Mouse (Mus musculus) embryonic facial prominence, embryonic 12.5 days (tissue): ENCODE measurements around the gene Akt2. TPM values are rescaled to one million over a fixed set of nuclear protein-coding genes. Genes with fewer than 3 reads are reported as not detected.
A peak's percentile ranks its signal among the peaks of the same experiment; 100 is the strongest.

ENCODE experiments used
- ATAC-seq: fragments of 200-750 bp; cut with Nextera tagmentation; 2 replicates; pipeline ENCODE4 v1.8.0; 2017; ENCODE audit not compliant: insufficient number of reproducible peaks, insufficient read depth, low FRiP score, low TSS enrichment
- H3K27ac ChIP-seq: fragments of 300-500 bp; sonication (generic); 2 replicates; pipeline ENCODE4 v1.5.1; 2016; ENCODE audit warnings: mild to moderate bottlenecking
- H3K27me3 ChIP-seq: fragments of 300-500 bp; sonication (generic); 2 replicates; pipeline ENCODE4 v1.6.1; 2016; ENCODE audit warnings: mild to moderate bottlenecking, moderate library complexity
- H3K36me3 ChIP-seq: fragments of 300-500 bp; sonication (generic); 2 replicates; pipeline ENCODE4 v1.6.1; 2016; ENCODE audit warnings: mild to moderate bottlenecking
- H3K4me1 ChIP-seq: fragments of 300-500 bp; sonication (generic); 2 replicates; pipeline ENCODE4 v1.6.1; 2016
- H3K4me2 ChIP-seq: fragments of 300-500 bp; sonication (generic); replicated peaks from 2 replicates; pipeline ENCODE4 v1.6.1; 2016; ENCODE audit warnings: mild to moderate bottlenecking, moderate library complexity
- H3K4me3 ChIP-seq: fragments of 300-500 bp; sonication (generic); 2 replicates; pipeline ENCODE4 v1.5.1; 2016; ENCODE audit warnings: mild to moderate bottlenecking
- H3K9ac ChIP-seq: fragments of 300-500 bp; sonication (generic); 2 replicates; pipeline ENCODE4 v1.6.1; 2016; ENCODE audit warnings: mild to moderate bottlenecking, moderate library complexity
- H3K9me3 ChIP-seq: fragments of 300-500 bp; sonication (generic); 2 replicates; pipeline ENCODE4 v1.6.1; 2016; ENCODE audit warnings: mild to moderate bottlenecking, moderate library complexity
- WGBS: fragments of 180-500 bp; shearing (Covaris S2); methylation state at CpG from one replicate; pipeline ENCODE4 v1.1.7; 2016; 5-methylcytosine and 5-hydroxymethylcytosine counted together
- polyA plus RNA-seq: library from polyadenylated mRNA; unstranded; fragments of >200 nt; fragmentation: Nextera tagmentation; extraction: Ambion mirVana; gene quantifications from 2 replicates; pipeline ENCODE4 v1.2.1, GENCODE M21; 2016

Akt2 gene
- polyA plus RNA-seq, 1 experiment from 2014 or later = 114 TPM

DNA sequence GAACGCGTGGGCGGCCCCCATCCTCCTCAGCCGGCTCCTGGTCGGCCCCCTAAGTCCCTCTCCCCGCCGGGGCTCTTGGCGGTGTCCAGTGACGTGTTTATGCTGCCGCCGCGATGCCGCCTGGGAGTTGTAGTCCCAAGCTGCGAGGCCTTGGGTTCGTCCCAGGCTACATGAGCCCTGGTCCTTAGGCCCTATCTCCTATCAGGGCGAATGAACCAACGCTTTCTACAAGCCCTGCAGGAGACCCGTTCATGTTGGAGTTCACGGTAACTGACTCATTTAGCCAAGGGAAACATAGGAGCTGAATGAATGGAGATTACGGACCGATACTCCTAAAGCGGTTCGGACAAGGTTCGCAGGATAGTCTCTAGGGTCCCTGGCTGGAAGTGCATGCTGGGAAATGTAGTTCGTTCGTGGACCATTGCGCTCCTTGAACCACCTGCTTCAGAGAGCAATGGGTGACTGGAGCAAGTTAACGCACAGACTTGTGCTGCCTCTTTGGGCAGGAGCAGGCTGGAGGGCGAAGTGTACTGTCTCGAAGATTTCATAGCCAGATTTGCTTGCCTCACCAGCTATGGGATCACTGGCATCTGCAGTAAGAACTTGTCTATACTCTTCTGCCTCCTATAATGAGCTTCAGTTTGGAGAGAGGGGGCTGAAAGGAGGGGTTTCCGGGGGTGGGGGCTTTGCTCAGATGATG lies 83.3 kb downstream of the Akt2 start, which contains the start of gene Map3k10:
TSS of gene Map3k10 (minus strand) at position 77 of the 700 bp plus-strand sequence.
- WGBS = under 1% methylated on average over 31 of the region's 31 CpGs
- Histone ChIP-seq H3K27ac (peak within 1 kb of the TSS; percentile 92), H3K4me2 (peak within 1 kb of the TSS; percentile 99), H3K36me3 (peaks cover 16% of the 10 kb centered on the region), H3K27me3 (no peaks in the 10 kb centered on the region), H3K4me1 (peaks cover 15% of the 10 kb centered on the region), H3K4me3 (peak within 1 kb of the TSS; percentile 85), H3K9ac (peak within 1 kb of the TSS; percentile 90), H3K9me3 (no peaks in the 10 kb centered on the region)
- peak; percentile 94 for ATAC-seq

DNA sequence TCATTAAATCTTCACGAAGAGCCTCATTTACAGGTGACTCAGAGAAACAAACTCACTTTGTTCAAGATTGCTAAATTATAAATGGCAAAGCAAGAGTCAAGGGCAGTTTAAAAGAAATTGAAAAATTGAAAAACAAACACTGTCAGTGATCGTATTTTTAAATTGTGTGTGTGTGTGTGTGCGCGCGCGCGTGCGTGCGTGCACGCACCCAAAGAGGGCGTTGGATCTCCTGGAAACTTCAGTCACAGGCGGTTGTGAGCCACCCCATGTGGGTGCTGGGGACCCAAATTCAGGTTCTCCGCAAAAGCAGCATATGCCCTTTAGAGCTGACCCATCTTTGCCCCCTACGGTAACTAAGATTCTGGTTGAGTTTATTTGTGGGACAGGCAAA lies 83.9 kb downstream of the Akt2 start:
- 30% methylated on average over 14 of the region's 14 CpGs for WGBS
- Histone ChIP-seq H3K9me3 (no peaks in the 10 kb centered on the region), H3K4me3 (peak overlapping the region; percentile 85), H3K4me2 (peak overlapping the region; percentile 99), H3K36me3 (peaks cover 12% of the 10 kb centered on the region), H3K27ac (no peak overlapping the region), H3K27me3 (no peaks in the 10 kb centered on the region), H3K9ac (no peak overlapping the region), H3K4me1 (peaks cover 15% of the 10 kb centered on the region)
- no peak for ATAC-seq

DNA sequence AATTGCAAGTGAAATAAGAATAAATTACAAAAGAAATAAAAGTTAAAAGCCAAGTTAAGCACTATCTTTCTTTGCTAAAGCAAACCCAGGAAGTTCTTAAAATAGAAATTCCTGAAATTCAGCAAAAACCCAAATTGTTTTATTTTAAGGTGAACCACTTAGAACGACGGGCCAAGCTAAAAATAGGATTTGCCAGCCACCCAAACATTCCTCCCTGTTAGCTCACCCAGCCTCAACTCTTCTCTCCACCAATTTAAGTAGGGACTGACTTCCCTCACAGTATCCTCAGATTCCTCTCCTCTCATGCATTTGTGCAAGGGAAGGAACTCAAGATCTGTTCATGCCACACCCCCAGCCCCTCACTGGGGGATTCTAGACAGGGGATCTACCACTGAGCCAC lies 91.9 kb downstream of the Akt2 start:
- H3K27me3 ChIP-seq = no peaks in the 10 kb centered on the region
- no peak for ATAC-seq
- WGBS = 64% methylated on average over 2 of the region's 2 CpGs
- no peaks in the 10 kb centered on the region for H3K9me3 ChIP-seq
- H3K9ac ChIP-seq = no peak overlapping the region
- no peak overlapping the region for H3K27ac ChIP-seq
- H3K4me2 ChIP-seq = no peak overlapping the region
- H3K4me1 ChIP-seq = 0 out of 2 replicates have a peak, but pooled peaks cover 8% of the 10 kb centered on the region
- H3K36me3 ChIP-seq = no peaks in the 10 kb centered on the region
- no peak overlapping the region for H3K4me3 ChIP-seq

DNA sequence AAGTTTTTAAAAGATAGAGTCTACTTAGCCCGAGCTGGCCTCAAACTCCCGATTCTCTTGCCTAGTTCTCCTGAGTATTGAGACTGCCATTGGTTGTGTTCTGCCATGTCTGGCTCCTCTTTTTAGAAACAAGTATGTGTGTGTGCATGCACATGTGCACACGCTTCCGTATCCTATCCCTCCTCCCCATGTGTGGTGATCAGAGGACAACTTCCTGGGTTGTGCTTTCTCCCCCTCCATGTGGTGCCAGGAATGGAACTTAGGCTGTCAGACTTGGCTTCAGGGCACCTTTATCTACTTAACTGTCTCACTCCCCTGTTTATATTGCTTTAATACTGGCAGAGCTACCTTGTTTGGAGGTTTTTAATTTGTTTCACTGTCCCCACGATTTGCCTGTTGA lies 93.9 kb downstream of the Akt2 start:
- Histone ChIP-seq H3K27me3 (no peaks in the 10 kb centered on the region), H3K4me1 (0 out of 2 replicates have a peak, but pooled peaks cover 13% of the 10 kb centered on the region), H3K36me3 (no peaks in the 10 kb centered on the region), H3K9ac (no peak overlapping the region), H3K27ac (no peak overlapping the region), H3K4me2 (peak overlapping the region; percentile 23), H3K4me3 (no peak overlapping the region), H3K9me3 (no peaks in the 10 kb centered on the region)
- WGBS = 41% methylated on average over 5 of the region's 5 CpGs
- no peak for ATAC-seq

DNA sequence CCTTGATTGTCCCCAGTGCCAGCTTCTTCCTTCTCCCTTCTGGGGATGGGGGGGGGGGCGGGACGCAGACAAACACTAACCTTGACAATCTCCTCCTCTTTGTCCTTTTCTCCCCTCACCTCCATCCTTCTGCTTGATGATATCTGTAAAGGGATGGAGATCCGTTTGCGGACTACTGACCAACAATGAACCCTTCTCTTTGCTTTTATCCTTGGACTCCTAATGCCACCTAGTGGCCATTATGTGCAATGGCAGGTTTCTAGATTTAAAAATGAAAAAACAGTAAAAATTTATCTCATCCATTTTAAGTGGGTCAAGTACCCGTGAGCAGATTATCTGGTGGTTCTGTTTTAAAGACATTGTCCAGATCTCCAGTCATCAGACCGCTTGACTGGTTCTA lies 94.3 kb downstream of the Akt2 start:
- no peak for ATAC-seq
- Histone ChIP-seq H3K9me3 (no peaks in the 10 kb centered on the region), H3K9ac (no peak overlapping the region), H3K27me3 (no peaks in the 10 kb centered on the region), H3K4me2 (peak overlapping the region; percentile 23), H3K4me1 (0 out of 2 replicates have a peak, but pooled peaks cover 13% of the 10 kb centered on the region), H3K27ac (no peak overlapping the region), H3K4me3 (no peak overlapping the region), H3K36me3 (no peaks in the 10 kb centered on the region)
- WGBS = 0% methylated on average over 6 of the region's 6 CpGs

DNA sequence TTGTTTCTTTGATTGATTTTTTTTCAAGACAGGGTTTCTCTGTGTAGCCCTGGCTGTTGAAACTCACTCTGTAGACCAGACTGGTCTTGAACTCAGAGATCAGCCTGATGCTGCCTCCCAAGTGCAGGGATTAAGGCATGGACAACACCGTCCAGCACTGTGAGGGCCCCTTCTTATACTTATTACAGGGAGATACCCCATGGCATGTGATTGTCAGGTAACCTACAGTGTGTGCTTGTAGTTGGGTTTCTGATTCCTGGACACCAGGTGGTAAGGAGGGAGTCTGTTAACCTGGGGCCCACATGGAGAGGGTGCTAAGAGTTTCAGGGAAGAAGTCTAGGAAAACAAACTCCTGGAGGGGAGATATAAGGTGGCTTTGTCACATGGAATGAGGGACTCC lies 95.7 kb downstream of the Akt2 start:
- no peak overlapping the region for H3K4me2 ChIP-seq
- H3K27me3 ChIP-seq = no peaks in the 10 kb centered on the region
- H3K9me3 ChIP-seq = no peaks in the 10 kb centered on the region
- no peak overlapping the region for H3K9ac ChIP-seq
- no peak overlapping the region for H3K4me3 ChIP-seq
- no peak for ATAC-seq
- H3K27ac ChIP-seq = no peak overlapping the region
- 81% methylated on average over 1 of the region's 1 CpGs for WGBS
- no peaks in the 10 kb centered on the region for H3K36me3 ChIP-seq
- 0 out of 2 replicates have a peak, but pooled peaks cover 13% of the 10 kb centered on the region for H3K4me1 ChIP-seq

DNA sequence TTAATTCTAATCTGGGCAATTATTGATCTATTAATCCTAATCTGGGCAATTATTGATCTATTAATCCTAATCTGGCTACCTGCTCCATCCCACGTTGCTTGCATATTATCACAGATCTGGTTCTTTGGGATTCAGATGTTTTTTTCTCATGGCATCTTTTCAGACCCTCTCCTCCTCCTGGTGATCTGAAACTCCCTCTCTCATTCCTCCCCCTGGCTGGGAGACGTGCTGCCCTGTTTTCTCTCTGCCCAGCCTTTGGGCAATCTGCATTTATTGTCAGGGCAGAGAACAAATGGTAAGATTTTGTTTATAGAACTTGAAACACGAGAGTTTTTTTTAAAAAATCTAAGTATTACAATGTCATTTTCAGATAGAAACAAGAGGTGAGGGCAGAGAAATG lies 96.5 kb downstream of the Akt2 start:
- no peaks in the 10 kb centered on the region for H3K9me3 ChIP-seq
- ATAC-seq = no peak
- no peak overlapping the region for H3K9ac ChIP-seq
- no peaks in the 10 kb centered on the region for H3K36me3 ChIP-seq
- H3K27me3 ChIP-seq = no peaks in the 10 kb centered on the region
- H3K4me3 ChIP-seq = peak overlapping the region; percentile 49; the same call in 1 of the 2 replicates
- 0 out of 2 replicates have a peak, but pooled peaks cover 13% of the 10 kb centered on the region for H3K4me1 ChIP-seq
- WGBS = 75% methylated on average over 3 of the region's 3 CpGs
- peak overlapping the region; percentile 65 for H3K4me2 ChIP-seq
- H3K27ac ChIP-seq = no peak overlapping the region

DNA sequence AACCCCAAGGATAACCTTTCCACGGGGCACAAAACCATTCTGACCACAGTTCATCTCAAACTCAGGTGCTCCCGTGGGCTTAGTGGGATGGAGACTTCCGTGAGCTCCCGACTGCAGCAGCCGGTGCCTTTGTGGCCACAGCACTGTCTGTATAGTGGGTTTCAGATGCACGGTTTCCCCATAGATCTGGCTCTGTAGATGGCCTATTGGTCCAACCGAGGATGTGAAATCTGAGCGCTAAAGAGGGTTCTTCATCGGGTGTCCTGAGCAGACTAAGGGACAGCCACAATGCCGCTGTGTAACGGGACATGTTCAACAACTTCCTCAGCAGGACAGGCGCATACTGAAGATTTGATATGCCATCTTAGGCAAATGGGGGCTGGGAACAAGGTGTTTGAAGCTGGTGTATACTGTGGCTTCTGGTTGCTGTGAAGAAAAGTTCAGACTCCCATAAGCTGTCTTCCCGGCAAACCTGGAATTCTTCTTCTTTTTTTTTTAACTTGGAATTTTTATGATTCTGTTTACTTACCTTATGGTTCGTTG lies 97.0 kb downstream of the Akt2 start:
- peak overlapping the region; percentile 88 for H3K27ac ChIP-seq
- 41% methylated on average over 14 of the region's 14 CpGs for WGBS

DNA sequence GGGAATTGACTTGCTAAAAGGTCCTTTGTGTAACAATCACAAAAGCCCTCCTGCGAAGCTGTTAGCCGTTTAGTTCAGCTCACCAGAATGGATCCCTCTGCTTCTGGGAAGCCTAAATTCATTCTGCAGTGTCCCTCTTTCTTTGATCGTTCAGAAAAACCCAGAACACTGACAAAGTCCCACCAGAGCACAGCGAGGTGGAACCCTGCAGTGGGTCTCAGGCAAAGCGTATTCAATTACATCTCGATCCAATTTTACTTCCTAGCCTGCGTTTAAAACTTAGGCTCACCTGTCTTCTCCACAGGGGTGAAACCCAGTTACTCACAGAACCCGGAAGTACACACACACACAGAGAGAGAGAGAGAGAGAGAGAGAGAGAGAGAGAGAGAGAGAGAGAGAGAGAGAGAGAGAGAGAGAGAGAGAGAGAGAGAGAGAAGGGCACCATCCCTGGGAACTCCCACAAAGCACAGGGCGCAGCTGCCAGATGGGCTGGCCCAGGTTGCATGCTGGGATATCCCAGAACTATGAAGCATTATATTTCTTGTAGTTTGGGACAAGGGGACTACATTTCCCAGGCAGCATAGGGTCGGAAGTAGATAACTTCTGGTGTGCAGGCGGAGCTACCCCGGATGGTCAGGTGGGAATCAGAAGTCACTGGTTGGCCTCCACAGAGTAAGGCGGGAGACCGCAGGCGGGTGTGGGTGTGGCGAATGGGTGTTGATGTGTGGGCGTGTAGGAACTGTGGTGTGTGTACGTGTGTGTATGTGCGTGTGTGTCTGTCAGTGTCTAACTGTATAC lies 97.7 kb downstream of the Akt2 start, which contains the start of gene Zfp607b:
TSS of gene Zfp607b (plus strand) at position 526 of the 798 bp plus-strand sequence.
- peak; percentile 99 for ATAC-seq
- H3K27ac ChIP-seq = peak within 1 kb of the TSS; percentile 88
- WGBS = under 1% methylated on average over 19 of the region's 19 CpGs

More for the DNA sequence above, 97.0 kb downstream of the Akt2 start:
- Histone ChIP-seq H3K4me2 (peak overlapping the region; percentile 65), H3K4me3 (peak overlapping the region; percentile 49), H3K9me3 (no peaks in the 10 kb centered on the region), H3K4me1 (0 out of 2 replicates have a peak, but pooled peaks cover 13% of the 10 kb centered on the region), H3K9ac (peak overlapping the region; percentile 63; the same call in 1 of the 2 replicates), H3K36me3 (no peaks in the 10 kb centered on the region), H3K27me3 (no peaks in the 10 kb centered on the region)
- no peak for ATAC-seq

More for the DNA sequence above, 97.7 kb downstream of the Akt2 start, which contains the start of gene Zfp607b:
- peak within 1 kb of the TSS; percentile 65 for H3K4me2 ChIP-seq
- 0 out of 2 replicates have a peak, but pooled peaks cover 13% of the 10 kb centered on the region for H3K4me1 ChIP-seq
- no peaks in the 10 kb centered on the region for H3K27me3 ChIP-seq
- H3K4me3 ChIP-seq = peak within 1 kb of the TSS; percentile 49
- no peaks in the 10 kb centered on the region for H3K36me3 ChIP-seq
- no peaks in the 10 kb centered on the region for H3K9me3 ChIP-seq
- H3K9ac ChIP-seq = peak within 1 kb of the TSS; percentile 63
